Mouse (Mus musculus) spleen, adult 12 weeks (tissue): Measurements from ENCODE around the gene Nyap1.
"Not testable (repeated sequence)": the region's sequence is repeated elsewhere in the genome, so short reads cannot be mapped to it uniquely, and the experiment has no call there.

Source experiments
- DNase-seq: peaks from one replicate; pipeline ENCODE4 v3.0.0; 2022; ENCODE audit warnings: low spot score

The Nyap1 gene

DNA sequence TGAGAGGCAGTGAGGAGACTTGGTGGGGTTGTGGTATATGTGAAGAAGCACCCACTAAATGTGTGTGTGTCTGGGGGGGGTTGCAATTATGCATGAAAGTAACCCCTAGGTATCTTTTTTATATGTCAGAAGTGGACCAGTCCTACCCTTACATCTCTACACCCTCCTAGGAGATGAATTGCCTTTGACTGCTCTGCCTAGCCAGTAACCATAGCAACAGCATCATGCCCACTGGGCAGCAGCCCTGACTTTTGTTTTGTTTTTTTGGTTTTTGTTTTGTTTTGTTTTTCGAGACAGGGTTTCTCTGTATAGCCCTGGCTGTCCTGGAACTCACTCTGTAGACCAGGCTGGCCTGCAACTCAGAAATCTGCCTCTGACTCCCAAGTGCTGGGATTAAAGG lies 27.1 kb upstream of the Nyap1 start:
- DNase-seq, result no peak

DNA sequence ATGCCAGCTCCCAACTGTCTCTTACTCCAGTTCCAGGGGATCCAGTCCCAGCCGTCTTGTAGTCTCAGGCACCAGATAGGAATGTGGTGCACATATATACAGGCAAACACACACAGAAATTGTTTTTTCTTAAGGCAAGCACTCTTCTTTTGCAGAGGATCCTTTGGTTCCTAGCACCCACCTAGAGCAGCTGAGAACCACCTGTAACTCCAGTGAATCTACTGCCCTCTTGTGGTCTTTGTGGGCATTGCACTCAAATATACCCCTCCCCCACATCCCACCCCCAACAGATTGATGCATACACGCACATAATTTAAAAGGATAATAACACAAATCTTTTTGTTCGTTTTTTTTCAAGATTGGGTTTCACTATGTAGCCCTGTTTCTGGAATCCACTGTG lies 24.9 kb upstream of the Nyap1 start:
- DNase-seq, result no peak

DNA sequence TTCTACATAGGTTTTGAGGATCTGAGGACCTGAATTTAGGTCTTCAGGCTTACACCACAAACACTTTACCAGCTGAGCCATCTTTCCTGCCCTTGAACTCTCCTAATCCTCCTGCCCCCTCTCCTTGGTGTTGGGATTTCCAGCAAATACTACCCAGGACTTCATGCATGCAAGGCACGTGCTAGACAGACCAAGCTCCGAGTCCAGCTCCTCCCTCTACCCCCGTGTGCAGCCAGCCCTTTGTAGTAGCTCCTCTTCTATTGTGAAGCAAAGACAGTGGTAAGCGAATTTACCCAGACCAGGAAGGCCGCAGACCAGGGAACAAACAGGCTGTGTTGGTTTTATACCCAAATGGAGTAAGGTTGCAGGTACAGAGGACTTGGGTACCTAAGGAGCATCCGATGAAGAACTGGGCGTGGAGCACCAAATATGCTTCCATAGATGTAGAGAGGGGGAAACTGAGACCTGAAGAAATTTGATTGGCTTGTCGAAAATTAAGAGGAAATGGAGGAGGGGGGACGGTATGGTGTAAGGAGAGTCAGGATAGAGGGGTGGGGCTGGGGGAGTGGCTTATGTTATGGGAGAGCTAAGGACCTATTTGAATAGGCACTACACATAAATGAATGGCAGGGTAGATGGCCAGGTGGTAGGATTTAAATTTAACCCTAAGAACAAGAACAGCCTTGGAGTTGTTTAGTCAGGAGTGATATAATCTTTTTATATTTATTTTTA lies 23.4 kb upstream of the Nyap1 start:
- no peak for DNase-seq

DNA sequence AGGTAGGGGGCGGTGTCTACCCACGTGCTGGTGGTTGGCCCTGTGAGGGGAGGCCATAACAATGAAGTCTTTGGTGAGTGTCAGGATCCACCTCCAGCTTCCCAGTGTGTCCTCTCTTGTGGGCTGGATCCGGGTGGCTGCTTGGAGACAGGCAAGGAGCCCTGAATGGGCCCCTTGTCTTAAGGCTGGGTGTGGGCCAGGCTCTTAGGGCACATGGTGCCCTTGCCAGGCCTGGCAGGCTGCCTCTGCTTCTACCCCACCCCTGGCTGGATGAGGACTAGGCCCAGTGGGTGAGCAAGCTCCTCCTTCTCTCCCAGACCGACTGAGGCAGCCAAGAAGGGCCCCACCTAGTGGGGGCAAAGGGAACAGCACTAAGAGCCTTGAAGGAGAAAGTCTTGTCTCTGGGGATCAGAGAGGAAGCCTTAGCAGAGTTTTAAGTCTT lies 18.6 kb upstream of the Nyap1 start:
- DNase-seq, result peak; percentile 80

DNA sequence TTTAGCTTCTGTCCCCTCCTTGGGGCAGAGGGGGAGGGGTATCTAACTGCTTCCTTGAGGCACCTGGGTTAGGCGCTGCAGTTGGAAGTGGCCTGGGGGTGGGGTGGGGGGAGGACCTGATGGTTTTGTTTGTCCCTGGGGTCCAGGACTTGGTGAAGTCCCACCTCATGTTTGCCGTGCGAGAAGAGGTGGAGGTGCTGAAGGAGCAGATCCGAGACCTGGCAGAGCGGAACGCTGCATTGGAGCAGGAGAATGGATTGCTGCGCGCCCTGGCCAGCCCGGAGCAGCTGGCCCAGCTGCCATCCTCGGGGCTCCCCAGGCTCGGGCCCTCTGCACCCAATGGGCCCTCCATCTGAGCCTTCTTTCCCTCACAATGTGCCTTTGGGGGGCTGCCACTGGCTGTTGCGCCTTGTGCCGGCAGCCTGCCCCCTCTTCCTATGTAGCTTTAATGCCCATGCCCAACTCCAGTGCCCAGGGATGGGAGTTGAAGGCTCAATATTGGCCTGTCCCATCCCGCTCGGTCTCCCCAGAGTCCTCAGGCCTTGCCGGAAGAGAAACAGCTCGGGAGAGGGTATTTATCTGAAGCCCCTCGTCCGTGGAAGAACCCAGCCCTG lies 17.6 kb upstream of the Nyap1 start:
- no peak for DNase-seq

DNA sequence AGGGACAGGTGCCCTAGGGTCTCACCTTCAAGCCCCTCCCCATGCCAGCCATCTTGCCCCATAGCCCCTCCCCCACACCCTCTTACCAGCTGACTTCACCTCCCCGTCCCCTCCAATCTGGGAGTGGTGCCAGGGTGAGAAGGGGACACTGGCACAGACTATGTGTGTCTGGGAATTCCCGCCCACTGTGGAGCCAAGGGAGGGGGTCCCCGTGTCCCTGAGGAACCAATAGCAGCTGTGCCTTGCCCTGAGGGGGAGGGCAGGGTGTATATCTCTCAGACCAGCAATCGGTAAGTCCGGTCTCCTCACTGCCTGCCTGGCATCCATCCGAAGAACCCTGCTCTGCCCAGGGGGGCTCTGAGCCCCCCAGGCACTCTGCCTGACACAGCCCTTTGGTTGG lies 16.5 kb upstream of the Nyap1 start:
- no peak for DNase-seq

DNA sequence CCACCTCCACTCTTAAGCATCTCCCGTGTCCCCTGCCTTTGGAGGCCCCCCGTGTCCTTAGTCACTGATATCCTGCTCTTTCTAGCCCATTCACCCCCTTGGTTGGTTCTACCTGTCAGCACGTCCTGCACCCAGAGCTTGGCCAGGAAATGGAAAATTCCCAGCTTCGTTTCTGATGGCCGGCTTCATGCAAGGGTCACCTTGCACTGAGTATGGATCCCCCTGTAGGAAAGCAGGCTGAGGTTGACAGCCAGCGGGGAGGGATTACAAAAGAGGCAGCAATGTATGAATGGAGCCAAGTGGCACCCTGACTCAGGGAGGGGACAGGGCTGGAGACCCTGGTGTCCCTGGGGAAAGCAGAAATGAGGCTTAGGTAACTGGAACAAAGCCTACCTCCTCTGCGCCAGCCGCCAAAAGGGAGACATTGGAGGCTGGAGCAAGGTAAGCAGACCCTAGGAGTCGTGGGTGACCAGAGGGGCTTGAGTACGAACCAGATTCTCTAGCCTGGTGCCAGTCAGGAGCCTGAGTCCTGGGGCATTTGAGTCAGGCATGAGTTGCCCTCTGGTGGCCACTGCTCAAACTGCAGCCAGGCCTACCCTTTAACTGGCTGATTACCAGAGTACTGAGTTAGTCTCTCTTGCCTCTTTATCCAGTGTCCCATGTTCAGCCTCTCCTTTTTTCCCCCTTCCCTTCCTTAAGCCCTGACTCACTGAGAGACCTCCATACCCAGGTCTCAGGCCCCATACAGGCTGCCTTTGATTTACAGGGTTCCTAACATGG lies 15.7 kb upstream of the Nyap1 start:
- peak; percentile 79 for DNase-seq

DNA sequence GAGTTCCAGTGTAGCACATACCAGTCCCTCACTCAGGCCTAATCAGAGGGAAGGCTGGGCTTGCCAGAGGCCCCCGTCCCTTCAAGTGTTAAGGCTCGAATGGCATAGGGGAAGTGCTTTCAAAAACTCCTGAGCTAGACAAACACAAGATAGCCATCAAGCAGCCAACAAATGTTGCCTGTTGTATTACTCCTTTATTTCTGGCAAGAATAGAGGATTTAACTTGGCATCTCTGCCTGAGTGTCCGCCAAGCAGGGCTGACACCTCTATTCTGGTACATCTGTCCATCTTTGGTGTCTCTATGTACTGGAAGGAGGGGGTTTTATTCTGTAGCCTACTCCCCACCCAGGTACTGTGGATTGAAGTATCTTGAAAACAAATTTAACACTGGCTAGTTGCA lies 14.7 kb upstream of the Nyap1 start:
- no peak for DNase-seq

DNA sequence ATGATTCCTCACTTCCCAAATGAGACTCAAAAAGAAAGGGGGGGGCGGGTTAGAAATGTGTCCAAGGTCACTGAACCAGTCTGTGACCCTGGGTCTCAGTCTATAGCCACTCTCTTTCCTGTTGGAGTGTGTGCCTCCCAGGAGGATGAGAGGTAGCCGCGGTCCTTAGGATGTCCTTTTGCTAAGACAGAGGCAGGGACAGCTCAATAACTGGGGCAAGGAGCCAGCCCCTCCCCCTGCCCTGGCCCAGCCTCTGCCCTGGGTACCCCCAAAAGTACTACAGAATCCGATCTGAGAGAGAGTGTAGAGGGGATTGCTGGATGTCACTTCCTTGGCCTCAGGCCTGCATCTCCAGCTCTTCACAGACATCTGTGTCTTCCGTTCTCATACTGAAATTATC lies 14.0 kb upstream of the Nyap1 start:
- no peak for DNase-seq

DNA sequence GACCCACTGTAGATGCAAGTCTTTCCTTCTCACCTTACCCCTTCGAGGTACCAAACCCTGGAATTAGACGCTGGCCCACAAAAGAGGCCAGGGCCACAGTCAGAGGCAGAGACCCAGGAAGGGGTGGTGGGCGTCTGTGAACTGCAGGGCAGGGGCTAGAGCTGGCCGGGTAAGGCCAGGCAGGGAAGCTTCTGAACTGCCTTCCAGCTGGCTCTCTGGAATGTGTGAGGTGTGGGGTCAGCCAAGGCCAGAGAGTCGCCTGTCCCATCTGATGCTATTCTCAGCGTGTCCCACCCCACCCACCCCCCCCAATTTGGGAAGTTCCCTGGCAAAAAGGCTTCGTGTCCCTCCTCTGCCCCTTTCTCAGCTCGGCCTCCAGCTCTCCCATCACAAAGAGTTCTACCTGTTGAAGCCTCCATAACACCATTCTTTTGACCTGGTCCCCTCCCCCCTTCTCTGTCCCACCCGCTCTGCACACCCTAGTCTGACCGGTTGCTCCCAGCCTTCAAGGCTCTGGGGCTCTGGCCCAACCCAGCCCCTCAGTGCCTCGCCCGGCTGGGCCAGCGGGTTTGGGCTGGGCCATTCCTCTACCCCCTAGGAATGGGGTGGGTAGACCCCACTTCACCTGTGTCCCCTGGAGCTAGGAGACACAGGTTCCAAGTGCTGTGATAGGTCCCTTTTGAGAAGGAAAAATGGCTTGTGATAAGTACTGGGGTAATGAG lies 11.9 kb upstream of the Nyap1 start:
- DNase-seq, result no peak

DNA sequence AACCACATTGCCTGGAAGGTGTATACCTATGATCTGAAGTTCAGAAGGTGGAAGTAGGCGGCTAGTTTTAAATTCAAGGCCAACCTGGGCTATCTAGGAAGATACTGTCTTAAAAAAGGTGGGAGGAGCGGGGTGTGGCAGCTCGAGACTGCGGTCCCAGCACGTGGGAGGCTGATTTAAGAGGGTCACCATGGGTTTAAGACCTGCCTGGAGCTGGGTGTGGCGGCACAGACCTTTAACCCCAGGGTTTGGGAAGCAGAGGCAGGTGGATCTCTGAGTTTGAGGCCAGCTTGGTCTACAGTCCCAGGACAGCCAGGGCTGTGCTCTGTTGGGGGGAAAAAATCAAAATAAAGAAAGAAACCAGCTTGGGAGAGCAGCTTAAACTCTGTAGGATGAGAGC lies 10.6 kb upstream of the Nyap1 start:
- no peak for DNase-seq

DNA sequence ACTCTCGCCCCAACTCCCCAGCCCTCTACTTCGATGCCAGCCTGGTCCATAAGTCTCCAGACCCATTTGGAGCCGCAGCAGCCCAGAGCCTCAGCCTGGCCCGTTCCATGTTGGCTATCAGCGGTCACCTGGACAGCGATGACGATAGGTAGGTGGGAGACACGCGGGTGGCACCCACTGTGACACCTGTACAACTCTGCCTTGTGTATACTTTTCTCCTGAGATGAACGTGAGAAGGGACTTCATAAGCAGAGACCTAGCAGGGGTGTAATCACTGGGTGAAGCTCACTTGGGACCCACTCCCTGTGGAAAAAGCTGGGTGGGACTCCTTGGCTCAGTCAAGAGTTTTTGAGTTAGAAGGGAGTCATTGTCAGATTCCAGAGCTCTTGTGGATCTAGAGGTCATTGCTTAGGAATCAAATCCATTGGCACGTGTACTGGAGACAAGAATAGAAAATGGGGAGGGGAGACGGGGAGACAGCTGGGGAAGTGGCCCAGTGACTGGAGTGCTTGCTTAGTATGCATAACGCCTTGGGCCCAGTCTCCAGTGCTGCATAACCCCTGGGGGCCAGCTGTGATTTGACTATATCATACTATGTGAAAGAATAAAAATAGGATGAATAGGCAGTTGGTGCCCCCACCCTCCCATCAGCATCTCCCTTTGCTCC lies 9.9 kb upstream of the Nyap1 start:
- DNase-seq, result no peak

DNA sequence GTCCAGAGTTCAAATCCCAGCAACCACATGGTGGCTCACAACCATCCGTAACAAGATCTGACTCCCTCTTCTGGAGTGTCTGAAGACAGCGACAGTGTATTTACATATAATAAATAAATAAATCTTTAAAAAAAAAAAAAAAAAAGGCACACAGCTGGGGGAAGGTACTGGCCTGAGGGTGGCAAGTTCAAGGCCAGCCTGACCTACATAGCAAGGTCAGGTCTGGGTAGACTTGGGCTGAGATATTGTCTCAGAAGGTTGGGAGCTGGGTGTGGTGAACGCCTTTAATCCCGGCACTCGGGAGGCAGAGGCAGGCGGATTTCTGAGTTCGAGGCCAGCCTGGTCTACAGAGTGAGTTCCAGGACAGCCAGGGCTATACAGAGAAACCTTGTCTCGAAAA lies 8.8 kb upstream of the Nyap1 start:
- not testable (repeated sequence) for DNase-seq

DNA sequence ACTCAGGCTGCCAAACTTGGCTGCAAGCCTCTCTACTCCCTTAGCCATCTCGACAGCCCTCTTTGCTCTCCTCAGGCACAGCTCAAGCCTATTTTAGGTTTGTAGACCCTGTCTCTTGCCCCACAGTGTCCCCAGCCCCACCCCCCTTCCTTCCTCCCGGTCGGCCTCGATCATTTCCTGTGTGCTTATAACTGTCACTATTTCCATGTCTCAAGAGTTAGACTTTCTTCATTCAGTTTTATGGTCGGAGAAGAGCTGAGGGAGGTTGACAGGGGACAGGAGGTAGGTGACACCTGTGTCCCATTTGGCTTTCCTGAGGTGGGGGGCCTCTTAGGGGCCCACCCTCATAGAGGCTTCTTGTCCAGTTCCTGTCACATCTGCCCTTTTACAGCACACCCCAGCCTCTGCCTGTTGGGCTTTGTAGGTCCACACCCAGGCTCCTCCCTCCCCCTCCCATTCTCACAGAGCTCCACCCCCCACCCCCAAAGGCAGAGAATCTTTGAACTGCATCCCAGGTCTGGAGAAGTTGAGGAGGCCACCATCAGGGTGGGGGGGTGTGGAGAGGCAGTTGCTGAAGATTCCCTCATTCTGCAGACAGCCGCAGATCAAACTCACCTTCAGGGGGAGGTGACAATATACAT lies 7.9 kb upstream of the Nyap1 start:
- no peak for DNase-seq

DNA sequence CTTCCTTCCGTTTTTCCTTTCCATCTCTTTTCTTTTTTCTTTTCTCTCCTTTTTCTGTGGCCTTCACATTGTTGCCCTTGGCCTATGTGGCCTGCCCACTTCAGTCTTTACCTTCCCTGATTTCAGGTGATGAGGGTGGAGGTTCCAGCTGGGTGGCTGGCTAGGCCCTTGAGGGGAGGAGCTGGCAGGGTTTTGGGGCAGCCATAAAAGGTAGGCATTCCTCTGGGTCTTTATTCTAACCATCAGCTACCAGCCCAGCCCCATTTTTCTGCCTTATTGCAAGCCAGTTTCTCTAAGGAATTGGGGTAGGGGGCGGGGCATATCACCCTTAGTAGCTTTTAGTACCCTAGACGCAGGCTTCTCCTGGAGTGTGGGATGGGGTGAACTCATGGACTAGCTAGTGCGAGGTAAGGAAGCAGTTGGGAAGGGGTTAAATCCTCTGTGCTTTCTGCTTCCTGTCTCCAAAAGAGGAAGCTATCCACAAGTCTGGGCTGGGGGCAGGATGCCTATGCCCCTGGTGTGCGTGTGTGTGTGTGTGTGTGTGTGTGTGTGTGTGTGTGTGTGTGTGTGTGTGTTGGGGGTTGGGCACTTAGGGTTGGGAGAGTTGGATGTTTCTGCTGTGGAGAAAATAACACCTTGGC lies 6.8 kb upstream of the Nyap1 start:
- DNase-seq, result no peak

DNA sequence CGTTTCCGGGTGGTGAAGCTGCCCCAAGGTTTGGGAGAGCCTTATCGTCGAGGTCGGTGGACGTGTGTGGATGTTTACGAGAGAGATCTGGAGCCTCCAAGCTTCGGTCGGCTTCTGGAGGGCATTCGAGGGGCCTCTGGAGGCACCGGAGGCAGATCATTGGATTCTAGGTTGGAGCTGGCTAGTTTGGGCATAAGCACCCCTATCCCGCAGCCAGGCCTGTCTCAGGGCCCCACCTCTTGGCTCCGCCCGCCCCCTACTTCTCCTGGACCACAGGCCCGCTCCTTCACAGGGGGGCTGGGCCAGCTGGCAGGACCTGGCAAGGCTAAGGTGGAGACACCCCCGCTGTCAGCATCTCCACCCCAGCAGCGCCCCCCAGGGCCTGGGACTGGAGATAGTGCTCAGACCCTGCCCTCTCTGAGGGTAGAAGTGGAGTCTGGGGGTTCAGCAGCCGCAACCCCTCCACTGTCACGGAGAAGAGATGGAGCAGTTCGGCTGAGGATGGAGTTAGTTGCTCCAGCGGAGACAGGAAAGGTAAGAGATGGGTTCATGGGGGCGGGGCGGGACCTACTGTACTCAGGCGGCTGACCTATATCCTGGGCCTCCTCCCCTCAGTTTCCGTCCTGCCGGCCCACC lies 6.0 kb upstream of the Nyap1 start:
- peak; percentile 42 for DNase-seq

DNA sequence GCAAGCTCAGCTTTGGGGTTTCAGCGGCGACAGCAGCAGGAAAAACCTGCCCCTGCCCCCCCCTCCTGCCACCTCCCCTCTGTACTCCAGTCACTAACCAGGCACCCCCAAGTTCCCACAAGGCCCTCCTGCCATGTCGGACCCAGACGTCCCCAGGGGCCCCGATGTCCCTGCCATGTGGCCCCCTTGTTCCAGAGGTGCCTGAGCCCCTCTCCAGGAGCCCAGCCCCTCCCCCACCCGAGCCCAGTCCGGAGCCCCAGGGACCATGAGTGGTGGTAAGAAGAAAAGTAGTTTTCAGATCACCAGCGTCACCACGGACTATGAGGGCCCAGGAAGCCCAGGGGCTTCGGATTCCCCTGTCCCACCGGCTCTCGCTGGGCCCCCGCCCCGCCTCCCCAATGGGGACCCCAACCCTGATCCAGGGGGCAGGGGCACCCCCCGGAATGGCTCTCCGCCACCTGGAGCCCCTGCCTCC lies 5.5 kb upstream of the Nyap1 start:
- no peak for DNase-seq

DNA sequence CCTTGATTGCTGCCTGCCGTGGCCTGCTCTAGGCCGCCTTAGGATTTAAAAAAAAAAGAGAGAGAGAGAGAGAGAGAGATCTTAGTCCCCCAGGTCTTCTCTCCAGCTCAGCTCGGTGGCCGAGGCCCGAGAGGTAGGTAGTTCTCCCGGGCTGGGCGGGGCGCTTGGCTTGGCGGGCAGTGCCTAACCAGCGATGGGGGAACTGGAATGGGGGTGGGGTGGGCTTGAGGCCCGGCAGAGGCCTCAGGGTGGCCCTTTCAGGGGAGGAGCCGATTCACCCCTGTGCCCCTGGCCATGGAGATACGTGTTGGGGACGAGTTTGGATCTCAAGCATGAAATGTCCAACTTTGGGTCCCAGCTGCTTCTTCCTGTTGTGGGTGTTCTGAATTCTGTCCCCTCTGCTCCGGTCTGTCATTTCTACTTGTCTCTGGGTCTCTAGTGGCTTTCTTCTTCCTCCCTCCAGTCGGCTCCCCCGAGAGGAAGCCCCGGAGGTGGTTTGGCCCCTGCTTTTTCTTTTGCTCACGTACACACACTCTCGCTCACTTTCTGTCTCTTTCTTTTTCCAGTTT lies 5.0 kb upstream of the Nyap1 start:
- peak; percentile 65 for DNase-seq

DNA sequence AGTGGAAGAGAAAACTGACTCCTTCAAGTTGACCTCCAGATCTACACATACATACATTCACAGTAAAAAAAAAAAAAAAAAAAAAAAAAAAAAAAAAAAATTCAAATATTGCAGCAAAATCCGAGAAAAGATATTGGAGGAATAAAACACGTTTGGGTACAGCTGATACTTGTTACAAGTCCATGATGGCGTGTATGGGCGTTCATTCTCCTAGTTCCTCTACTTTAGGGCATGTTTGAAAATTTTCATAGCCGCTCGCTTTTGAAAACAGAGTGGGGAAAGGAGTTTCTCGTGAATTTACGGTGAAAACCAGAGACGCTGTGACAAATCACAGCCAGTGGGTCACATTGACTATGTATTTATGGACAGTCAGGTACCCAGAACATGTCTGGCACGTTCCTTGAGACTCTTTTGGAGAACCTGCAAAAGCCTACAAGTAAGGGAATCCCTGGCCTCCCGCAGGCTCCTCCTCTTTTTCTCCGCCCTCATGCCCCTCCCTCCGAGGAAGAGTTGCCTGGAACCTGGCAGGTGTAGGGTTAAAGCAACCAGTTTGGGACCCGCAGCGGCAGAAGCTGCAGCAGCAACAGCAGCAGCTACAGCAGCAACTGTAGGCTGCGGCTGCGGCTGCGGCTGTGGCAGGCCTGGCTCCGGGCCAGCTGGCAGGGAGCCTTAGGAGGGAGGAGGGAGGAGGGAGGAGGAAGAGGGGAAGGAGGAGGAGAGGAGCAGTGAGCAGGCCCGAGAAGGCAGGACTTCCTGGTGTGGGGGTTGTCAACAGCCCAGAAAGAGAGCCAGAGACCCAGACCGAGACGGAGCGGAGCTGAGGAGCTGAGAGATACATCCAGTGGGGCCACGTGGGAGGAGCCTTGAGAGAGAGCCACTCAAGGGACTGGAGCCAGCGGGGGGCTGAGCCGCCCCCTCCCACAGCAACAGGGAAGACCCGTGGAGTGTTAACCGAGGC lies 4.1 kb upstream of the Nyap1 start, which contains the start of gene Tsc22d4:
Gene Tsc22d4, plus strand, starts transcription at position 517 of the 958 bp plus-strand sequence.
- DNase-seq, result peak; percentile 96
